Mouse (Mus musculus) thymus, postnatal 4 days (tissue): ENCODE results near the gene Thyn1.

Source experiments
- DNase-seq: peaks from one replicate; pipeline ENCODE4 v3.0.0; 2021

Thyn1 gene

DNA sequence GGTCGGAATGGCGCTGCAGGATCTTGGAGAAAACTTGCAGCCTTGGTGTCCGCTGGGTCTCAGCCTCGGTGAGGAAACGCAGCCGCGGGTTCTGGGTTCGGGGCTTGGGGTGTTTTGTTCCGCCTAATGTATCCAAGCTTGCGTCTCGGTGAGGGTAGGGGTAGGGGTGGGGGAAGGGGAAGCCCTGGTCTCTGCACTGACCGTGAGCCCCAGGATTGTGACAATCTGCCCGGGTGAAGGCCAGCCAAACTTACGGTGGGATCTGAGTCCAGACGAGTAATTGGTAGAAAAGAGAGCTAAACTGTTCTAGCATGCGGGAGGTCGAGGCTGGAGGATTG lies 31.2 kb downstream of the Thyn1 start:
- no peak for DNase-seq

DNA sequence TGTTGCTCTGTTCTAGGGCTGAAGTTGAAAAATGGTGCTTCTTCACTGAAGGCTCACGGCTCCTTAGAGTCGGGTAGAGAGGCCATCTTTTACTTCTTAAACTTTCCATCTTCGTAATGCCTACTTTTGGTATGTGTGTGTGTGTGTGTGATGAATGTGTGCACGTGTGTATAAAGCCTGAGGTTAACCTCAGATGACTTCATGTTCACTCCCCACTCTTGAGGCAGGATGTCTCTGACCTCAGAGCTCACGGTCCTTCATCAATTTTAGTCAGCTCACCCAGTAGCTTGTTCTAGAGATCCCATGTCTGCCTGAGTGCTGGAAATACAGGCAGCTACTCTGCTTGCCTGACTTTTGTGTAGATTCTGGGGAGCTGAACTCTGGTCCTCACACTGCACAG lies 44.4 kb downstream of the Thyn1 start:
- no peak for DNase-seq

DNA sequence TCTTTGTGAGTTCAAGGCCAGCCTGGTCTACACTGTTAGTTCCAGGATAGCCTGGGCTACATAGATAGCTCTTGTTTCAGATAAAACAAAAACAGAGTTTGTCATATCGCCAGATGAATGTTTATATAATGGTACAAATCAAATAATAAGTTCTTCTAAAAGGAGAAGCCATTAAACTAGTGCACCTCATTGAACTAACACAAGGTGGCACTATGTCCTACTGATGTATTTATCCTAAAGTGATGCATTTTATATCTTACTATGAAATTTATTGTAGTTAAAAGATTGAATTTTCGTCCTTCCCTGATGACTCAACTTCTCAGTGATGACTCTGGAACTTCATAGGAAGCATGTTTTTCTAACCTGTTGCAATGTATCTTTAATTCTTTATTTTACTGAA lies 50.0 kb downstream of the Thyn1 start:
- no peak for DNase-seq
